Mouse (Mus musculus): ENCODE results near the gene Fam167b. TPM values are rescaled to one million over a fixed set of nuclear protein-coding genes. Genes with fewer than 3 reads are reported as not detected.

The Fam167b gene
- polyA plus RNA-seq (2014; fragmentation: Illumina TruSeq; extraction: RNeasy Lipid Tissue Mini Kit (QIAGEN cat#74804); ENCODE audit: low replicate concordance): not detected

GRCm38 (mm10) chr4:129578466-129578865 lies at the start of gene Fam167b:
Gene Fam167b (minus strand): TSS chr4:129578549.

GRCm38 (mm10) chr4:129623681-129624091 lies 45.3 kb upstream of the Fam167b start, which contains the start of gene Ccdc28b:
Gene Ccdc28b (minus strand): TSS chr4:129623947.

GRCm38 (mm10) chr4:129618786-129619691 lies 40.7 kb upstream of the Fam167b start, which contains the start of gene Iqcc:
Gene Iqcc (minus strand): TSS chr4:129619099.

GRCm38 (mm10) chr4:129614093-129614492 lies 35.7 kb upstream of the Fam167b start, which contains the start of gene Dcdc2b:
Gene Dcdc2b (minus strand): TSS chr4:129614257.

GRCm38 (mm10) chr4:129600233-129601158 lies 22.1 kb upstream of the Fam167b start, which contains the start of the genes Eif3i and Tmem234:
Gene Eif3i (minus strand): TSS chr4:129600648.
Gene Tmem234 (plus strand): TSS chr4:129600668.

GRCm38 (mm10) chr4:129573430-129573829 lies 4.9 kb downstream of the Fam167b start, which contains the start of gene Lck:
Gene Lck (minus strand): TSS chr4:129573641.

GRCm38 (mm10) chr4:129542592-129543141 lies 35.7 kb downstream of the Fam167b start, which contains the start of gene Hdac1:
Gene Hdac1 (minus strand): TSS chr4:129542713.

Other genes with a start within 250 kb of the Fam167b start
- 118 TPM for gene Rbbp4, start 243.2 kb downstream of the Fam167b start, polyA plus RNA-seq (2014; fragmentation: Illumina TruSeq; extraction: RNeasy Lipid Tissue Mini Kit (QIAGEN cat#74804); ENCODE audit: low replicate concordance)
- 160 TPM for gene Zbtb8os, start 242.9 kb downstream of the Fam167b start, polyA plus RNA-seq (2014; fragmentation: Illumina TruSeq; extraction: RNeasy Lipid Tissue Mini Kit (QIAGEN cat#74804); ENCODE audit: low replicate concordance)
- gene Zbtb8a, start 200.4 kb downstream of the Fam167b start, polyA plus RNA-seq (2014; fragmentation: Illumina TruSeq; extraction: RNeasy Lipid Tissue Mini Kit (QIAGEN cat#74804); ENCODE audit: low replicate concordance): 1.1 TPM
- not detected for gene Zbtb8b, start 137.7 kb downstream of the Fam167b start, polyA plus RNA-seq (2014; fragmentation: Illumina TruSeq; extraction: RNeasy Lipid Tissue Mini Kit (QIAGEN cat#74804); ENCODE audit: low replicate concordance)
- 8.8 TPM for gene Bsdc1, start 117.0 kb downstream of the Fam167b start, polyA plus RNA-seq (2014; fragmentation: Illumina TruSeq; extraction: RNeasy Lipid Tissue Mini Kit (QIAGEN cat#74804); ENCODE audit: low replicate concordance)
- gene Tssk3, start 87.5 kb downstream of the Fam167b start, polyA plus RNA-seq (2014; fragmentation: Illumina TruSeq; extraction: RNeasy Lipid Tissue Mini Kit (QIAGEN cat#74804); ENCODE audit: low replicate concordance): not detected
- gene Fam229a, start 87.4 kb downstream of the Fam167b start, polyA plus RNA-seq (2014; fragmentation: Illumina TruSeq; extraction: RNeasy Lipid Tissue Mini Kit (QIAGEN cat#74804); ENCODE audit: low replicate concordance): not detected
- 11.9 TPM for gene Marcksl1, start 65.0 kb downstream of the Fam167b start, polyA plus RNA-seq (2014; fragmentation: Illumina TruSeq; extraction: RNeasy Lipid Tissue Mini Kit (QIAGEN cat#74804); ENCODE audit: low replicate concordance)
- gene Hdac1, start 35.8 kb downstream of the Fam167b start, polyA plus RNA-seq (2014; fragmentation: Illumina TruSeq; extraction: RNeasy Lipid Tissue Mini Kit (QIAGEN cat#74804); ENCODE audit: low replicate concordance): 38.7 TPM
- 0.59 TPM for gene Lck, start 4.9 kb downstream of the Fam167b start, polyA plus RNA-seq (2014; fragmentation: Illumina TruSeq; extraction: RNeasy Lipid Tissue Mini Kit (QIAGEN cat#74804); ENCODE audit: low replicate concordance)
- gene Eif3i, start 22.1 kb upstream of the Fam167b start, polyA plus RNA-seq (2014; fragmentation: Illumina TruSeq; extraction: RNeasy Lipid Tissue Mini Kit (QIAGEN cat#74804); ENCODE audit: low replicate concordance): 7.9 TPM
- gene Tmem234, start 22.1 kb upstream of the Fam167b start, polyA plus RNA-seq (2014; fragmentation: Illumina TruSeq; extraction: RNeasy Lipid Tissue Mini Kit (QIAGEN cat#74804); ENCODE audit: low replicate concordance): 28.2 TPM
- gene Dcdc2b, start 35.7 kb upstream of the Fam167b start, polyA plus RNA-seq (2014; fragmentation: Illumina TruSeq; extraction: RNeasy Lipid Tissue Mini Kit (QIAGEN cat#74804); ENCODE audit: low replicate concordance): not detected
- gene Iqcc, start 40.5 kb upstream of the Fam167b start, polyA plus RNA-seq (2014; fragmentation: Illumina TruSeq; extraction: RNeasy Lipid Tissue Mini Kit (QIAGEN cat#74804); ENCODE audit: low replicate concordance): 5.3 TPM
- gene Ccdc28b, start 45.4 kb upstream of the Fam167b start, polyA plus RNA-seq (2014; fragmentation: Illumina TruSeq; extraction: RNeasy Lipid Tissue Mini Kit (QIAGEN cat#74804); ENCODE audit: low replicate concordance): not detected
- gene Txlna, start 62.5 kb upstream of the Fam167b start, polyA plus RNA-seq (2014; fragmentation: Illumina TruSeq; extraction: RNeasy Lipid Tissue Mini Kit (QIAGEN cat#74804); ENCODE audit: low replicate concordance): 6.1 TPM
- gene Kpna6, start 94.2 kb upstream of the Fam167b start, polyA plus RNA-seq (2014; fragmentation: Illumina TruSeq; extraction: RNeasy Lipid Tissue Mini Kit (QIAGEN cat#74804); ENCODE audit: low replicate concordance): 23.8 TPM
- not detected for gene Tmem39b, start 118.3 kb upstream of the Fam167b start, polyA plus RNA-seq (2014; fragmentation: Illumina TruSeq; extraction: RNeasy Lipid Tissue Mini Kit (QIAGEN cat#74804); ENCODE audit: low replicate concordance)
- gene Khdrbs1, start 163.8 kb upstream of the Fam167b start, polyA plus RNA-seq (2014; fragmentation: Illumina TruSeq; extraction: RNeasy Lipid Tissue Mini Kit (QIAGEN cat#74804); ENCODE audit: low replicate concordance): 146 TPM
- gene Ptp4a2, start 232.7 kb upstream of the Fam167b start, polyA plus RNA-seq (2014; fragmentation: Illumina TruSeq; extraction: RNeasy Lipid Tissue Mini Kit (QIAGEN cat#74804); ENCODE audit: low replicate concordance): 1,009 TPM

Measured in small intestine, adult 10 weeks (tissue).